Mouse (Mus musculus) bone marrow macrophage, adult 2 months (primary cell): ENCODE measurements around the gene Trim41. TPM values are rescaled to one million over a fixed set of nuclear protein-coding genes. Genes with fewer than 3 reads are reported as not detected.

Source experiments
- H3K27ac ChIP-seq: 2 replicates; pipeline ENCODE4 v1.5.1; 2012; ENCODE audit warnings: low read depth, low read length; ENCODE audit not compliant: insufficient read depth
- H3K4me1 ChIP-seq: 2 replicates; pipeline ENCODE4 v1.6.1; 2012; ENCODE audit warnings: low read length; ENCODE audit not compliant: control insufficient read depth, insufficient read depth
- H3K4me3 ChIP-seq: 2 replicates; pipeline ENCODE4 v1.5.1; 2012; ENCODE audit warnings: mild to moderate bottlenecking, low read length, moderate library complexity; ENCODE audit not compliant: insufficient read depth
- CTCF ChIP-seq: IDR thresholded peaks from 2 replicates; pipeline ENCODE4 v1.5.1; 2012; ENCODE audit warnings: low read depth, mild to moderate bottlenecking, low read length, moderate library complexity
- POLR2A ChIP-seq: IDR thresholded peaks from 2 replicates; pipeline ENCODE4 v1.6.1; 2012; ENCODE audit warnings: mild to moderate bottlenecking, low read depth, low read length, borderline replicate concordance
- polyA plus RNA-seq: library from polyadenylated mRNA; stranded (reverse); fragments of >200 nt; gene quantifications from 2 replicates; pipeline ENCODE4 v1.2.4, GENCODE M21; 2012; ENCODE audit not compliant: missing spikeins, insufficient read depth, insufficient read length

The Trim41 gene
- polyA plus RNA-seq, 1 experiment: 55.5 TPM

GRCm38 (mm10) chr11:48818346-48818745 is 1.2 kb upstream of the Trim41 start:
- peaks cover 21% of the 10 kb centered on the region for H3K4me1 ChIP-seq
- peak overlapping the region; percentile 32; the same call in 1 of the 2 replicates for H3K27ac ChIP-seq
- peak overlapping the region; percentile 97 for H3K4me3 ChIP-seq
- no peak for TF ChIP-seq CTCF
- TF ChIP-seq POLR2A: no peak

- Histone ChIP-seq H3K27ac (peak overlapping the region; percentile 51), H3K4me3 (peak overlapping the region; percentile 97), H3K4me1 (peaks cover 25% of the 10 kb centered on the region)
- TF ChIP-seq POLR2A (no peak), CTCF (no peak)
Measured at GRCm38 (mm10) chr11:48817794-48818193, 641 bp upstream of the Trim41 start.

- Histone ChIP-seq H3K4me1 (peaks cover 32% of the 10 kb centered on the region), H3K4me3 (peak overlapping the region; percentile 81), H3K27ac (peak overlapping the region; percentile 58)
- no peak for TF ChIP-seq CTCF
Measured at GRCm38 (mm10) chr11:48816281-48816781, 822 bp downstream of the Trim41 start.

GRCm38 (mm10) chr11:48815851-48816250 is 1.3 kb downstream of the Trim41 start:
- H3K4me3 ChIP-seq: peak overlapping the region; percentile 81
- H3K27ac ChIP-seq: peak overlapping the region; percentile 58; the same call in 1 of the 2 replicates
- TF ChIP-seq POLR2A: no peak
- no peak for TF ChIP-seq CTCF
- H3K4me1 ChIP-seq: peaks cover 32% of the 10 kb centered on the region

- TF ChIP-seq POLR2A: no peak
- Histone ChIP-seq H3K4me1 (peaks cover 27% of the 10 kb centered on the region), H3K4me3 (no peak overlapping the region), H3K27ac (peak overlapping the region; percentile 65)
Measured at GRCm38 (mm10) chr11:48813782-48814181, 3.4 kb downstream of the Trim41 start.

- peaks cover 32% of the 10 kb centered on the region for H3K4me1 ChIP-seq
- TF ChIP-seq CTCF: no peak
- TF ChIP-seq POLR2A: no peak
- H3K27ac ChIP-seq: no peak overlapping the region
- H3K4me3 ChIP-seq: no peak overlapping the region
Measured at GRCm38 (mm10) chr11:48810142-48810541, 7.0 kb downstream of the Trim41 start.

GRCm38 (mm10) chr11:48809434-48809830 is 7.7 kb downstream of the Trim41 start:
- Histone ChIP-seq H3K4me3 (no peak overlapping the region), H3K27ac (no peak overlapping the region), H3K4me1 (peaks cover 27% of the 10 kb centered on the region)
- no peak for TF ChIP-seq POLR2A
- TF ChIP-seq CTCF: no peak

- no peak overlapping the region for H3K4me3 ChIP-seq
- no peak for TF ChIP-seq CTCF
- no peak for TF ChIP-seq POLR2A
- no peak overlapping the region for H3K27ac ChIP-seq
- H3K4me1 ChIP-seq: peaks cover 23% of the 10 kb centered on the region
Measured at GRCm38 (mm10) chr11:48808737-48809433, 8.3 kb downstream of the Trim41 start.

- no peak overlapping the region; the same call in 1 of the 2 replicates for H3K27ac ChIP-seq
- H3K4me3 ChIP-seq: no peak overlapping the region
- peaks cover 23% of the 10 kb centered on the region for H3K4me1 ChIP-seq
- TF ChIP-seq POLR2A (no peak), CTCF (no peak)
Measured at GRCm38 (mm10) chr11:48808304-48808646, 8.9 kb downstream of the Trim41 start.

- Histone ChIP-seq H3K4me3 (no peak overlapping the region), H3K4me1 (peaks cover 23% of the 10 kb centered on the region), H3K27ac (no peak overlapping the region; the same call in 1 of the 2 replicates)
- TF ChIP-seq CTCF: no peak
- TF ChIP-seq POLR2A: no peak
Measured at GRCm38 (mm10) chr11:48807563-48808303, 9.4 kb downstream of the Trim41 start.
